Mouse (Mus musculus) liver, adult 2 months (tissue): Measurements from ENCODE around the gene Abca5.

ENCODE experiments used
- CTCF ChIP-seq: fragments of 200-500 bp; IDR thresholded peaks from 2 replicates; pipeline ENCODE4 v1.5.1; 2011; ENCODE audit warnings: low read depth, low read length, control low read depth
- POLR2A ChIP-seq: fragments of 200-500 bp; IDR thresholded peaks from 2 replicates; pipeline ENCODE4 v1.6.1; 2011; ENCODE audit warnings: low read length, control low read depth; ENCODE audit not compliant: insufficient read depth; ENCODE audit errors: extremely low read depth

DNA sequence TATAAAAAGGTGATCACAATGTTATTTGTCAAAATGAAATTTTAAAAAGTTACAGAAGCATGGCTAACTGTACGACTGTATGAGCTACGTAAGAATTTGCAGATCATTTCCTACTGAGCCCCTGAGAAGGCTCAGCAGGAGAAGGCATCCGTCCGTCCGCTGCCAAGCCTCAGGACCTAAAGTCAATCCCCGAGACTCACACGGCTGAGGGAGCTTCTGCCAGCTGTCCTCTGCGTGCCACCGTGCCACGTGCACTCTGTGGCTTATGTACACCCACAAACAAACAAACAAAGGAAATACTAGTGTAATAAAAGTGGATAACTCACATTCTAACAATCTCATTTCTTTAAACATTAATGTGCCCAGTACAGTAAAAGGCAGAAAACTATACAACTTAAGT lies 52.7 kb downstream of the Abca5 start:
- TF ChIP-seq POLR2A = no peak
- TF ChIP-seq CTCF = no peak
